Mouse (Mus musculus): Measurements from ENCODE around the gene Ift27. TPM values are rescaled to one million over a fixed set of nuclear protein-coding genes. Genes with fewer than 3 reads are reported as not detected.

Ift27 gene
- polyA plus RNA-seq, 1 experiment: 44.4 TPM

DNA sequence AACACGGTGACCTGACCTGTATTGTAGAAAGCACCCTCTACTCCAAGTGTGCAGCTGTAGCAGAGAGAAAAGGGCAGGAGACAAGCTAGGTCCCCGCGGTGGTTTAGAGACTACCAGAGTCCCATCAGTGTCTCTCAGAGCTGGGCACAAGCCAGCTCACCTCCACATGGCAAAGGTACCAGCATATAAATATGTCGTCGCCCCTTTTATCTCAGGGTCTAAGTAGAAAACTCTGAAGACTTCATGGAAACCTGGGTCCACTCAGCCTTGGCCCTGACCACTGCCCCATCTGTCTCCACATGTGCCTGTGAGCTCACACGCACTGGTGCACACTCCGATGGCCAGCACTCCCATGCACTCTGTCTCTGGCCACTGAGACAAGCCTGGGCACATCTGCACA, 15.7 kb upstream of the Ift27 start:
- no peak overlapping the region for H3K4me3 ChIP-seq (ENCODE audit: insufficient read depth, low read length)
- no peak overlapping the region for H3K27ac ChIP-seq (ENCODE audit: insufficient read depth, low read length)
- H3K4me1 ChIP-seq (ENCODE audit: control insufficient read depth, insufficient read depth, low read length): no peaks in the 10 kb centered on the region
- no peak for TF ChIP-seq CTCF (IDR thresholded peaks at IDR 0.05; ENCODE audit: extremely low read depth, insufficient read depth, low read length)
- TF ChIP-seq POLR2A (IDR thresholded peaks at IDR 0.05; ENCODE audit: extremely low read depth, insufficient read depth, low read length): no peak

DNA sequence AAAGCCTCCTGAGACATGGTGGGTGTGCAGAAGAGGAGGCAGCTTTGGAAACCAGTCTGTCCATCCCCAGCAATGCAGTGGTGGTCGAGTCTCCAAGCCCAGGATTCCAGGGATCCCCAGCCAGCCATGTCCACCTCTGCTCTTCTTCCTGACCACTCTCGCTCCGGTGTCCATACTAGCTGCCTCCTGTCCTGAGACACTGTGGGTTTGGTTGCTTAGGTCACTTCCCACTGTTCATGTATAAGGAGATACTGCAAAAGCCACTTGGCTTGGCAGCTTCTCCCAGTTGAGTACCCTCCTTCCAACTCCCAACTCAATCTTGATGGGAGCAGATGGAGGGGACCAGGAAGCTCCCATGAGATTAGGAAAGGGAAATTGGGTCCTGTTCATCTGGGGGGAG, 14.6 kb upstream of the Ift27 start:
- TF ChIP-seq POLR2A (IDR thresholded peaks at IDR 0.05; ENCODE audit: extremely low read depth, insufficient read depth, low read length) (no peak), CTCF (IDR thresholded peaks at IDR 0.05; ENCODE audit: extremely low read depth, insufficient read depth, low read length) (no peak)
- no peak overlapping the region for H3K27ac ChIP-seq (ENCODE audit: insufficient read depth, low read length)
- H3K4me3 ChIP-seq (ENCODE audit: insufficient read depth, low read length): no peak overlapping the region
- no peaks in the 10 kb centered on the region for H3K4me1 ChIP-seq (ENCODE audit: control insufficient read depth, insufficient read depth, low read length)

DNA sequence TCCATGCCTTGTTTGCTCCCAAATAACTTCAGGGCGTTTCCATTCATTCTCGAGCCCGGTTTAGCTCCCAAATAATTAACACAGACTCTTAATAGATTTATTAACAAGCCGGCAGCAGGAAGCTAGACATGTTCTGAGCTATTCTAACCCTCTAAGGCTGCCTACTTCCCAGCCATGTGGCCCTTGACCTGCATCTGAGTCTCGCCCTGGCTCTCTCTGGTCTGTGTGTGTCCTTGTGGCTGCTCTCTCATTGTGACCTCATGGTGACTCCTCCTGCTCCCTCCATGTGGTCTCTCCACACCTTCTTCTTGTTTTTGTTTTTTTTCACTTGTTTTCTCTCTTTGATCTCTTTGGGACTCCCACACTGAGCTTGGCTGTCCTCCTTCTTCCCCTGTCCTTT, 13.0 kb upstream of the Ift27 start:
- Histone ChIP-seq H3K4me1 (ENCODE audit: control insufficient read depth, insufficient read depth, low read length) (no peaks in the 10 kb centered on the region), H3K27ac (ENCODE audit: insufficient read depth, low read length) (no peak overlapping the region), H3K4me3 (ENCODE audit: insufficient read depth, low read length) (no peak overlapping the region)
- TF ChIP-seq CTCF (IDR thresholded peaks at IDR 0.05; ENCODE audit: extremely low read depth, insufficient read depth, low read length) (no peak), POLR2A (IDR thresholded peaks at IDR 0.05; ENCODE audit: extremely low read depth, insufficient read depth, low read length) (no peak)

DNA sequence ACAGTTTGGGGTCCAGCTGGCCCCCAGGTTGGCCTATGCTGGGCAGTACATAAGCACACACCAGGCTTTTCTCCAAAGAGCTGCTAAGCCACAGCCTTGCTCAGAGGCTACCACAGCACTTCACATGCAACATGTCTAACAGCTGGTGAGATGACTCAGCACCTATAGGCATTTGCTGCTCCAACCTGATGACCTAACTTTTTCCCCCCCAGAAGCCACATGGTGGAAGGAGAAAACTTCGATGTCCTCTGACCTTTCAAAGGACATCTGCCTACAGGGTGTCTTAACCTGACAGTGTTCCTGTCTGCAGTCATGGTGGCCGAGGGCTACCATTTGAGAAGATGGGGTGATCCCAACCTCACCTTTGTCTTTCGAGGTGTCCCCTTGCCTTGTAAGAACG, 11.7 kb upstream of the Ift27 start:
- Histone ChIP-seq H3K27ac (ENCODE audit: insufficient read depth, low read length) (no peak overlapping the region), H3K4me3 (ENCODE audit: insufficient read depth, low read length) (no peak overlapping the region), H3K4me1 (ENCODE audit: control insufficient read depth, insufficient read depth, low read length) (no peaks in the 10 kb centered on the region)
- TF ChIP-seq CTCF (IDR thresholded peaks at IDR 0.05; ENCODE audit: extremely low read depth, insufficient read depth, low read length) (no peak), POLR2A (IDR thresholded peaks at IDR 0.05; ENCODE audit: extremely low read depth, insufficient read depth, low read length) (no peak)

DNA sequence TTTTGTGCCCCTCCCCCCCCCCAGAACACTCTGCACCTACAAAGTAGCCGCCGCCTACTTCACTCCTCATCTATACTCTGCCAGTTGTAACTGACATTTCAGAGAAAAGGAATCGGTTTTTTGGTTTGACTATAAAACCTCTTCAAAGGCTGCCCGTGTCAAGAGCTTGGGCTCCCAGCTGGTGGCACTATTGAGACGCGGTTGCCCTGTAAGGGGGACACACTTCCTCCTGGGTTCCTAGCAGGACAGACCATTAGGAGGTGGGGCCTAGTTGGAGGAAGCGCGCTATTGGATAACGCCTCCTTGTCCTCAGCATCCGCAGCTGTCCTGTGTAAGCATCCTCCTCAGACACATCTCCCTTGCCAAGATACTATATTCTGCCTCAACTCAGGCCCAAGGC, 10.9 kb upstream of the Ift27 start:
- H3K4me1 ChIP-seq (ENCODE audit: control insufficient read depth, insufficient read depth, low read length): no peaks in the 10 kb centered on the region
- H3K27ac ChIP-seq (ENCODE audit: insufficient read depth, low read length): no peak overlapping the region
- no peak overlapping the region for H3K4me3 ChIP-seq (ENCODE audit: insufficient read depth, low read length)
- TF ChIP-seq CTCF (IDR thresholded peaks at IDR 0.05; ENCODE audit: extremely low read depth, insufficient read depth, low read length) (peak; percentile 57), POLR2A (IDR thresholded peaks at IDR 0.05; ENCODE audit: extremely low read depth, insufficient read depth, low read length) (no peak)

DNA sequence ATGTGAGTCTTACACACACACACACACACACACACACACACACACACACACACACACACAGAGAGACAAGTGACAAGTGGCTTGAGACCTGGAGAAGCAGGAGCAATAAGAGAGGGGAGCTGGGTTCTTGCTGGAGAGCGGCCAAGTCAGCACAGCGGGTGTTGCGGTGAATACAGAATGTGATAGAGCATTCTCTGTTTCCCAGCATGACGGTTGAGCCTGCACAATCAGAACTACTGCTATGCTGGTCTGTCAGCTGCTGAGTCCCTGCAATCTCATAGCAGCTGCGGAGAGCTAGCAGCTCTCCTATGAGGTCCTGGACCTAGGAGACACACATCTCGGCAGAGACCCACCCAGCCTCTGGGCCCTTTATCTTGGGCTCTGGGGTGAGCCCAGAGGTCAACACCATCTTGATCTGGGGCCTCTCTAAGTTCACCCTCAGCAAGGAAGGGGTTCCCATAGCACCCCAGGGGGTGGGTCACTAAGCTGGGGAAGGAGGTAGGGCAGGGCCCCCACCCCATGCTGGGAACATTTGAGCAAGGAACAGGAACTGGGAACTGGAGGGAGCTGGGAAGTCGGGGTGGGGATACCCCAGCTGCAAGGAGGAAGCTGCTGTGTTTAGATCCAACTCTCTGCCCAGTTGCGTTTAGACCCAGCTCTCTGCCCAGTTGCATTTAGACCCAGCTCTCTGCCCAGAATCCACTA, 7.9 kb upstream of the Ift27 start:
- Histone ChIP-seq H3K4me3 (ENCODE audit: insufficient read depth, low read length) (no peak overlapping the region), H3K27ac (ENCODE audit: insufficient read depth, low read length) (peak overlapping the region; percentile 17; the same call in 1 of the 2 replicates), H3K4me1 (ENCODE audit: control insufficient read depth, insufficient read depth, low read length) (no peaks in the 10 kb centered on the region)
- TF ChIP-seq CTCF (IDR thresholded peaks at IDR 0.05; ENCODE audit: extremely low read depth, insufficient read depth, low read length): no peak
- peak; percentile 25; the same call in 1 of the 2 replicates for TF ChIP-seq POLR2A (IDR thresholded peaks at IDR 0.05; ENCODE audit: extremely low read depth, insufficient read depth, low read length)

DNA sequence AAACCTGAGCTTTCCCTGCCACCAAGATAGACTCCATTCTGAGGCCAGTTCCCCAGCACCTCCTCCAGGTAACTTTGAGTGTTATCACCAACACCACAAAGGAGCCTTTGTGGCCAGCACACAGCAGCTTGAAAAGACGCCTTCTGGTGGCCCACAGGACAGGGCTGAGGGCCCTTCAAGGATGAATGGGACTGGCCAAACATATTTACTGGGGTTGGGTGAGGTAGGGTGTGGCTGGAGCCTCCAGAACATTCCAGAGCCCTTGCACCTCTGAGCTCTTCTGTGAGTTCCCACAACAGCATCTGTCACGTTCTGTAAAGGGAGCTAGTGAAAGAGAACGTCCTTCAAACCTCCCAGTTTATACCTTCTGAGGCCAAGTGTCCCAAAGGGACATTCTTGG, 5.9 kb upstream of the Ift27 start:
- Histone ChIP-seq H3K27ac (ENCODE audit: insufficient read depth, low read length) (no peak overlapping the region), H3K4me1 (ENCODE audit: control insufficient read depth, insufficient read depth, low read length) (peaks cover 2% of the 10 kb centered on the region; the same call in 1 of the 2 replicates), H3K4me3 (ENCODE audit: insufficient read depth, low read length) (no peak overlapping the region)
- no peak for TF ChIP-seq CTCF (IDR thresholded peaks at IDR 0.05; ENCODE audit: extremely low read depth, insufficient read depth, low read length)

DNA sequence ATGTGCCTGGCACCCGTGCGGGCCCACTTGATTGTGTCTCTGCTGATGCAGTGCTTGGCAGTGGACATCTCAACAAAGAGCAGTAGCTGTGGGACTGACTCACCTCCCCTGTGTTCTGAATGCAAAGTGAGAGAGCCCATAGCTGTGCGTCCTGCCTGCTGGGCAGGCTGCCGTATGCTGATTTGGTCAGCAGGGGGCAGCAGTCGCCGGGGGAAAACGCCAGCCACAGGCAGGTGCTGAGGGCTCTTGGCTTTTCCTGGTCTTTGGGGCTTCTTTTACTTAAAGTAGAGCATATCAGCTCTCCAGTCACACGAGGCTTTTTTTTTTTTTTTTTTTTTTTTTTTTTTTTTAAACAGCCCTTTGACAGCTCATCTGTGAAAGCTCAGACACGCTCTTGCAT, 4.5 kb upstream of the Ift27 start:
- peaks cover 3% of the 10 kb centered on the region; the same call in 1 of the 2 replicates for H3K4me1 ChIP-seq (ENCODE audit: control insufficient read depth, insufficient read depth, low read length)
- no peak overlapping the region for H3K4me3 ChIP-seq (ENCODE audit: insufficient read depth, low read length)
- H3K27ac ChIP-seq (ENCODE audit: insufficient read depth, low read length): no peak overlapping the region
- TF ChIP-seq POLR2A (IDR thresholded peaks at IDR 0.05; ENCODE audit: extremely low read depth, insufficient read depth, low read length) (no peak), CTCF (IDR thresholded peaks at IDR 0.05; ENCODE audit: extremely low read depth, insufficient read depth, low read length) (peak; percentile 94)

DNA sequence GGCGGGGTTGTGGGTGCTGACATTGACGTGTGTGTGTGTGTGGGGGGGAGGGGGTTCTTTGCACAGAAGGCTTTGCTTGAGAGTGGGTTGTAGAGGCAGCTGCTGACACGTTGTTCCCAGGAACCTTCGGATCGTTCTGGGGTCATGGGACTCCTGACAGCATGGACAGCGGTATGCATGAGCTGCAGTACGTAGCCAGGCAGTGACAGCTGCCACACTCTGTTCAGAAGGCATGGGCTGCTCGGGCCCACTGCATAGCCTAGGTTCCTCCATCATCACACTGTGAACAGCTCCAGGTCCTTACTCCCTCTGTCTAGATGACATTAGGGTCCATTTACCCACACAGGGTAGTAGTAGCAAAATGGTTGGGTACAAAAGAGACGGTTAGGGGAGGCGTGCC, 3.4 kb upstream of the Ift27 start:
- Histone ChIP-seq H3K27ac (ENCODE audit: insufficient read depth, low read length) (no peak overlapping the region), H3K4me3 (ENCODE audit: insufficient read depth, low read length) (no peak overlapping the region), H3K4me1 (ENCODE audit: control insufficient read depth, insufficient read depth, low read length) (peaks cover 4% of the 10 kb centered on the region)
- no peak for TF ChIP-seq CTCF (IDR thresholded peaks at IDR 0.05; ENCODE audit: extremely low read depth, insufficient read depth, low read length)
- TF ChIP-seq POLR2A (IDR thresholded peaks at IDR 0.05; ENCODE audit: extremely low read depth, insufficient read depth, low read length): no peak

DNA sequence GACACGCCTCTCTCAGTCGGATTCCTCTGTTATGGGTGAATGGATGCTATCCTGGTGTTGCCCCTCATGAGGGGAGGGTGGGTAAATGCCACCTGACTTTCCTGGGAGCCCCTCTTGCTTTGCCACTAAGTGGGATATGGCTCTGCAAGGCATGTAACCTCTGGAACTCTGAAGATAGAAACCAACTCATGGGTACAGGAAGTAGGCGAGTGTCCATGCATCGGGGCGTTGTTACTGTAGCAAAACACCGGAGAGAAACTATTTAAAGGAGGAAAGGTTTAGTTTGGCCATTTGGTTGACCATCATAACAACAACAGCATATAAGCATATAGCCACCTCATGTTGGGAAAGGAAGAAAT, 959 bp upstream of the Ift27 start:
- TF ChIP-seq CTCF (IDR thresholded peaks at IDR 0.05; ENCODE audit: extremely low read depth, insufficient read depth, low read length) (no peak), POLR2A (IDR thresholded peaks at IDR 0.05; ENCODE audit: extremely low read depth, insufficient read depth, low read length) (no peak)
- Histone ChIP-seq H3K4me1 (ENCODE audit: control insufficient read depth, insufficient read depth, low read length) (peaks cover 4% of the 10 kb centered on the region), H3K27ac (ENCODE audit: insufficient read depth, low read length) (no peak overlapping the region), H3K4me3 (ENCODE audit: insufficient read depth, low read length) (peak overlapping the region; percentile 35)
